Mouse (Mus musculus): ENCODE data around the gene Uba52.

Gene Uba52

GRCm38 (mm10) chr8:70504291-70504716 is 6.3 kb downstream of the Uba52 start:
- peak; percentile 88 for DNase-seq (ENCODE audit: low read depth, low spot score)

- peak; percentile 77 for DNase-seq (ENCODE audit: low read depth, low spot score)
Measured at GRCm38 (mm10) chr8:70503062-70503750, 7.4 kb downstream of the Uba52 start.

DNA sequence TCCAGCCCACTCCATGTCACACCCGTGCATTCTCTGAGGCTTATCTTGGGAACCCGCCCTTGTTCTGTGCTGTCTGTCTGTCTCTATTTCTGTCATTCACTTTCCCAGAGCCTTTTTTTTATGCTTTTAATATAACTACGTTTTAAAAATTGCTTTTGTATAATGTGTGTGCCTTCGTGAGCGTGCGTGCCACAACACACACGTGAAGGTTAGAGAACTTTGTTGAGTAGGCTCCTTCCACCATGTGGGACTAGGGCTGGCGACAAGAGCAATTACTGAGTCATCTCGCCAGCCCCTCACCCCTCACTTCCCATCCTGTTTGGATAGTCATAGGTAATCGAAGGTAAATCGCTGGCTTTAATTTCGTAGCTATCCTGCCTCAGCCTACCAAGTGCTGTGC is 8.1 kb downstream of the Uba52 start:
- no peak for DNase-seq (ENCODE audit: low read depth, low spot score)

DNA sequence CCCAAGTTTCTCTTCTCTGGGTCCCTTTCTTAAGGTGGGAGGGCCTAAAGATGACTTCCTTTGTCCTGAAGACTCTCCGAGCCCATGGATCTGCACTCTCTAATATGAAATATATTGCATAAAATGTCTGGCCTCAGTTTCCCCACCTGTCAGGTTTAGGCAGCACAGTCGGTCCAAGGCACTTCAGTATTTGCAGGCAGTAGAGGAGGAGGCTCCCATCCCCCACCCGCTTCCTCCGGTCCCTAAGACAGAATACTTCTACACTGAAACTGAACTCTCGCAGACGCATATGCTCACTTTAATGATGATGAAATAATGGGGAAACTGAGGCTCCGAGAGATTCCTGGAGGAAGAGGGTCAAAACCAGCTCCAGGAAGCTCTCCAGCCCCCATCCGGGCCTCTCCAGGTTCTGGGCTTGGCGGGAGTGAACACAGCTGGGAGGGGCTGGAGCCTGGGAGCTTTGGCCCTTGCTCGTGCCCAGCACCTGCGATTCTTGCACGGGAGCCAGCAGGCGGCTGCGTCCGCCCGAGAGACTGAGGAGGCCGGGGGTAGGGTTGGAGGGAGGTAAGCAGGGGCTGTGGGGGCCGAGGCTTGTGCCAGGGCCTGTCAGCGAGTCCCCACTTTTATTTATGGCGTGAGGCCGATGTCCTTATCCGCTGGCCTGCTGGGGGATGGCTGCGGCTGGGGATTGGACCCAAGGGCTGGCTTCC is 8.6 kb downstream of the Uba52 start:
- DNase-seq (ENCODE audit: low read depth, low spot score) = no peak

GRCm38 (mm10) chr8:70500386-70501301 is 10.0 kb downstream of the Uba52 start:
- DNase-seq (ENCODE audit: low read depth, low spot score) = no peak

DNA sequence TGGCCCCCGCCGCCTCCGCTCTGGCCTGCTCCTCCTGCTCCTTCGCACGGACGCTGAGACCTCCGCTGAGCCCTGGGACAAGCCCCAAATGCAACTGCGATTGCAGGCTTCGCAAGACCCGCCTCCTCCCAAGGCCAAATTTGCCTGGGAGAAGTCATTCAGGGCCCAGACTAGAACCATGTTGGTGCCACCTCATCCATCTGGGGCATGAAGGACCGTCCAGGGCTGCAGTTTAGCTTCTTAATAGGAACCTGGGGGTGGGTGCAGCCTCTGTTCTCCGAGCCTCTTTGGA is 14.9 kb downstream of the Uba52 start:
- no peak for DNase-seq (ENCODE audit: low read depth, low spot score)

DNA sequence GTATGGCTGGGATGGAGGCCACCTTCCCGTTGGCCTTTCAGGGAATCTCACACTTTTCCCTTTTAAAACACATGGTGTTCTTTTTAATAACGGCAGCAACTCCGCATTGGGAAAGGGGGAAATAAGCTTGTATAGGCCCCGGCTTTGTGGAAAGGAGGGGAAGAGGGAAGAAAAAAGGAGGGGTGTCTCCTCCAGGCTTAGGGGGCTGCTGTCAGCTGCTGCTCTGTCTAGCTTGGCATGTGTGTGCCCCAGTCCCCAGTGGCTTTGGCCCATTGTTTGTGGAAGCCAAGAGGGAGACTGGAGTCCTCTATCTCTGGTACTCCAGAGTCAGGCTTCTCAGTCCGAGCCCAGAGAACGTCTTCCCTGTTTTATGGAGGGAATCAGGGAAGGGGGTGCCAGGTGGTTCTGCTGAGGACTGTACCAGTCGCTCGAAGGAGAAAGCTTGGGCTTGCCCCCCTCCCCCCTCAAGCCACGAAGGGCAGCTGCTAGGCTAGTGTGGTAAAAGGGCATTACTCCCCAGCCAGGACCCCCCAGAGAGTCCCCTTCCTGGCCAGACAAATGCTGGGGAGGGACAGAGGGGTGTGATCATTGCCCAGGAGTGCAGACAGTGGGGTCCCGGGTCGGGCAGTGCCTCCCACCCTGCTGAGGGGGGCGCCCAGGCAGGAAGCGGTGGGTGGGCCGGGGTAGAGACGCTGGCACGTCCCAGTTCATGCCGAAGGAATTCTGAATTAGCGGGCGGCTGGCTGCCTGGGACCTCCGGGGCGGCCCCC is 15.4 kb downstream of the Uba52 start:
- DNase-seq (ENCODE audit: low read depth, low spot score) = no peak

GRCm38 (mm10) chr8:70494416-70494945 is 16.1 kb downstream of the Uba52 start:
- no peak for DNase-seq (ENCODE audit: low read depth, low spot score)

GRCm38 (mm10) chr8:70493692-70494415 is 16.7 kb downstream of the Uba52 start:
- DNase-seq (ENCODE audit: low read depth, low spot score) = no peak

DNA sequence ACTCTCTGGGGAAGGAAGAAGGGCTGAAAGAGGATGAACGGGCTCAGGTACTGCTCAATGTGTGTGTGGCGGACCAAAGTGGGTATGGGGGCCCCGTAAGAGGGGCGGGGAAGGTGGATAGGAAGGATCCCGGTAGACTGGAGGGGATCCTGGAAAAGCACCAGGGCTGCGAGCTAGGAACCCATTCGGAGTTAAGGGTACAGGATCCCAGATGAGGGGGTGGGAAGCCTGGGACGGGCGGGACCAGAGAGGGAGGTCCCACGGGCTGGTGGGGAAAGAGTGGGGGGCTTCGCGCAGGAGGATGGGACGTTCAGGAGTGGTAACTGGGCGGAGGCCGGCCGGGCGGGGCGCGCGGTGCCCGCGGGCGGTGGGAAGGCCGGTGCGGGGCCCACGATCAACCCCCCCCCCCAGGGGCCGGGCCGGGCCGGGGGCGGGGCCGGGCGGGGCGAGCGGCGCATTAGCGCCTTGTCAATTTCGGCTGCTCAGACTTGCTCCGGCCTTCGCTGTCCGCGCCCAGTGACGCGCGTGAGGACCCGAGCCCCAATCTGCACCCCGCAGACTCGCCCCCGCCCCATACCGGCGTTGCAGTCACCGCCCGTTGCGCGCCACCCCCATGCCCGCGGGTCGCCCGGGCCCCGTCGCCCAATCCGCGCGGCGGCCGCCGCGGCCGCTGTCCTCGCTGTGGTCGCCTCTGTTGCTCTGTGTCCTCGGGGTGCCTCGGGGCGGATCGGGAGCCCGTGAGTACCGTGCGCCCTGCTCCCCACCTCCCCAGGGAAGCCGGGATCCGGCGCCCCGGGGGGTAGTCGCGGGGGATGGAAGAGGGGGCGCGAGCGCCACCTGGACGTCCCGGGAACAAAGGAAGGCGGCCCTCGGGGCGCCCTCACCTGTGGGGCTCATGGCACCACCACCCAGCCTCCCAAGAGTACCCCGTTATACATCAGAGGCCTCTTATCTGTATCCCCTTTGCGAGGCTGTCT is 17.6 kb downstream of the Uba52 start, which contains the start of gene Crlf1:
Gene Crlf1 (plus strand): TSS at position 495 of the 977 bp plus-strand sequence.
- DNase-seq (ENCODE audit: low read depth, low spot score) = no peak

- DNase-seq (ENCODE audit: low read depth, low spot score) = no peak
Measured at GRCm38 (mm10) chr8:70490880-70491495, 19.6 kb downstream of the Uba52 start.

DNA sequence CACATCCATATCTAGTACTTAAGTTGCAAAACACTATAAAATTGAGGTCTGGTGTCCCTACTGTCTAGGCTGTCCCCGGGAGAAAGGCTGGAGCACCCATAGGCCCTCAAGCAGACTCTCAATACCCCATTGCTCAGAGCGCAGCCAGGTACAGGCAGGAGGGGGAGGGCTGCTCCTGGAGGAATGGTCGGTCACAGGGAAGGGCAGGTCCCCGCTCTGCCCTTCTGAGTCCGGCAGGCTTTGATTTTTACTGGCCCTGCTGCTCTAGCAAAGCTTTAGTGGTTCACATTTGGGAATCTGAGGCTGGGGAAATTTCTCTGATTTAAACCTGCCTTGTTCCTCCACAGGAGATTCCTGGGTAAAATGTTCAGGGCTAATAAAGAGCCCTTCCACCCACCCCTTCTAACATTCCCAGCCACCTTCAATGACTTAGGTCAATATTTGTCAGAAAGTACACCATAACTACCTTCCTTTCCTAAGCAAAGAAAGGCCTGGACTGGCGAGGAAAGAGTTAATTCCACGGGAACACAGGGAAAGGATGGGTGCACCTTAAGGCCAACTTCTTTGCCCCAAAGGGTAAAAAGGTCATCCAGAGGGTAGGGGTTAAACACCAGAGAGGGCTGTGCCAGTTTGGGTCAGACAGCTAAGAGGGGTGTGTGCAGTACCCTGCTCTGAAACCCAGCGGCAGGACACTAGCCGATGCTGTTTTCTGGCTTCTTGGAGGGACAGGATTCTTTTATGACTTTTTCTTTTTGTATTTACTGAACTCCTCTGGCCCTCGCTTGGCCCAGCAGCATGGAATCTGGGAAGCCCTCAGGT is 20.3 kb downstream of the Uba52 start:
- DNase-seq (ENCODE audit: low read depth, low spot score) = no peak

DNA sequence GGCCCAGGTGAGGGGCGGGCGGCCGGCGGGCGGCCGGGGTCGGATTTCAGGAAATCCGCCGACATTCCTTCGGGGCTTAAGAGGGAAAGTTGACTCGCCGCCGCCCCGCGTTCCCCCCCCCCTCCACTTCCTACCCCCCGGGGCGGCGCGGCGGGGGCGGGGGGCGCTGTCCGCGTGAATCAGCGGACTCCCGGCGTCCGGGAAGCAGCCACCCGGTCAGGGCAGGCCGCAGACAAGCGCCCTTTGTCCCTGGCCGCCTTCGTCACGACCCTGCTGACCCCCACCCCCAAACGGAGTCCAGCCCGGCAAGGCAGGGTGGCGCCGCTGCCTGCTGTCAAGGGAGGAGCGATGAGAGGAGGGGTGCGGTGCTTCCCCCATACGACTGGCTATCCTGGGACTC is 21.0 kb downstream of the Uba52 start:
- DNase-seq (ENCODE audit: low read depth, low spot score) = no peak

DNA sequence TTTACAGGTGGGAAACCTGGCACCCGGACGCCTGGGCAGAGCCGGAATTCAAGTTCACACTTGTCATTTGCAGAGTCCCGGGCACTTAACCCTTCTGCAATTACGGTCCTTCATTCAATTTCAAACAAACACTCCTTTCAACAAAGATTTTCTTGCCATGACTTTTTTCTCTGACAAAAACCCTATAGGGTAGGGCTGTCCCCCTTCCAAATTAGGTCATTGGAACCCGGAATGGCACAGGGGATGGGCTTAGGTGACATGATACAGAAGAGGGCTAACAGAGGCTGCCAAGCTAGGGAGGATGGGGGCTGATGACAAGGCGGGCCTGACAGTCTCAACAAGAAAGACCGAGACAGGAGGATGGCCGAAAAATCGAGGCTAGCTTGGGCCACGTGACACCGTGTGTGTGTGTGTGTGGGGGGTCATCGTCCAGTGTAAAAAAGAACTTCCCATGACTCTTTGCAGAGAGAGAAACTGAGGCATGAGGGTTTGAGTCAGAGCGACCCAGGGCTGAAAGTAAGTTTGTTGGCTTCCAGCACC is 21.6 kb downstream of the Uba52 start:
- no peak for DNase-seq (ENCODE audit: low read depth, low spot score)

- no peak for DNase-seq (ENCODE audit: low read depth, low spot score)
Measured at GRCm38 (mm10) chr8:70487993-70488796, 22.4 kb downstream of the Uba52 start.

DNA sequence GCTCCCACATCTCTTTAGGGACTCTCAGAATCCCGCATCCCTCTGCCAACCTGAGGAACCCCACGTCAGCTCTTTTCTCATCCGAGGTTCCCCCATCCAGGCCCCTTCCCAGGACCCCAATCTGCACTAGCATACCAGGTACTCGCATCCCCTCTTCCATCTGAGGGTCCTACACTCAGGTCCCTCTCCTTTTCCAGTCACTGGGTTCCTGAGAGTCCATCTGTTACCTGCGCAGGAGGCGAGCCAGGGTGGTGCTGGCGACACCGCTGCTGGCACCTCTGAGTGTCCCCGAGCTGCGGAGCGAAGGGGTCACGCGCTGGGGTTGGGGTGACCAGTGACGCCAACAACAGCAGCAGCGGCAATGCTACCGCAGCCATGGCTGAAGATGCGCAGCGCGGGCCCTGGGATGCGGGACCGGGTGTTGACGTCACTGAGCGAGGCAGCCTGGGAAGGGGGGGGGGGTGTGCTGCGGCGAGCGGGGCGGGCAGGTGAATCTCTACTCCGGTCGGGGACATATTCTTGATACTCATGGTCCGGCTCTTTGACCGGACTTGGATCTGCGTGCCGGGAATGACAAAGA is 23.6 kb downstream of the Uba52 start, which contains the start of gene Tmem59l:
Gene Tmem59l (minus strand): TSS at position 418 of the 580 bp plus-strand sequence.
- DNase-seq (ENCODE audit: low read depth, low spot score) = no peak
